Comparison of ENCODE assay signal across 8 mouse cellular contexts in genomic region chr9:39603999-39604453, GRCm38 (mm10). TPM values are rescaled to one million over a fixed set of nuclear protein-coding genes. Genes with fewer than 3 reads are reported as not detected.
DNase-seq lines count a peak whose midpoint lies in the region; ATAC-seq lines count a peak whose summit lies in the region.

Gene AW551984 (minus strand): TSS chr9:39604403.

- H3K4me2 ChIP-seq in limb, embryonic 15.5 days, result peak within 1 kb of the TSS; percentile 73

- peak; percentile 75; the same call in 1 of the 2 replicates for ATAC-seq in limb, embryonic 15.5 days (ENCODE audit: insufficient number of reproducible peaks, low FRiP score, low TSS enrichment, low read depth)
- no peak for ATAC-seq in CD4-positive, CD25-positive, alpha-beta regulatory T cell, adult 4 months

- H3K4me1 ChIP-seq in limb, embryonic 15.5 days, result peaks cover 7% of the 10 kb centered on the region; the same call in 1 of the 2 replicates

- DNase-seq in layer of hippocampus, postnatal 14 days (ENCODE audit: low spot score in 2 of 2), result peak in 1 of 2 experiments; percentile 9
- no peak for DNase-seq in layer of hippocampus, adult 11-12 months (ENCODE audit: low spot score)
- DNase-seq in brain, embryonic 18.5 days (ENCODE audit: low read depth, low spot score), result peak; percentile 6
- peak; percentile 43 for DNase-seq in forelimb bud, embryonic 11.5 days (ENCODE audit: low read depth, low spot score)
- DNase-seq in retina, postnatal 1 day, result peak; percentile 48
- no peak for DNase-seq in T-cell, adult 2 months (ENCODE audit: low spot score)

- under 1% methylated on average over 8 of the region's 8 CpGs for WGBS in limb, embryonic 15.5 days

- no peaks in the 10 kb centered on the region for H3K27me3 ChIP-seq in limb, embryonic 15.5 days

- H3K36me3 ChIP-seq in limb, embryonic 15.5 days, result no peaks in the 10 kb centered on the region

- H3K27ac ChIP-seq in limb, embryonic 15.5 days, result peak within 1 kb of the TSS; percentile 84

- H3K9ac ChIP-seq in limb, embryonic 15.5 days, result peak within 1 kb of the TSS; percentile 21; the same call in 1 of the 2 replicates

- no peaks in the 10 kb centered on the region for H3K9me3 ChIP-seq in limb, embryonic 15.5 days

- H3K4me3 ChIP-seq in limb, embryonic 15.5 days, result peak within 1 kb of the TSS; percentile 36

RNA-seq across cellular contexts. Expression of gene AW551984, which starts in this region (rescaled TPM):
- 10 to 100 TPM; 13.2 to 13.8 TPM for total RNA-seq in layer of hippocampus, postnatal 14 days (2021)
- polyA plus RNA-seq in limb, embryonic 15.5 days (2015; fragmentation: Nextera tagmentation; extraction: Ambion mirVana), result 75.0 and 122 TPM in 2 replicates
- not detected for polyA plus RNA-seq in CD4-positive, CD25-positive, alpha-beta regulatory T cell, adult 4 months (2017; shearing (Covaris generic))

Comparison
In these comparisons a context has a peak if more than half of its experiments do, and no peak if none do; other contexts are left out.
1. RNA of gene AW551984 (polyA plus RNA-seq): 75.0 to 122 TPM in limb, embryonic 15.5 days; not detected in CD4-positive, CD25-positive, alpha-beta regulatory T cell, adult 4 months; every median in the first group is over 10 times any median in the second.
2. DNase-seq: peak in brain, embryonic 18.5 days (single experiment), forelimb bud, embryonic 11.5 days (single experiment) and retina, postnatal 1 day (single experiment); none in layer of hippocampus, adult 11-12 months (single experiment) and T-cell, adult 2 months (single experiment).